Mouse (Mus musculus) urinary bladder, postnatal 14 days (tissue): ENCODE results near the gene Rsrc1.

Experiments used
- DNase-seq: peaks from one replicate; pipeline ENCODE4 v3.0.0; 2021; ENCODE audit warnings: low spot score

Rsrc1 gene

DNA sequence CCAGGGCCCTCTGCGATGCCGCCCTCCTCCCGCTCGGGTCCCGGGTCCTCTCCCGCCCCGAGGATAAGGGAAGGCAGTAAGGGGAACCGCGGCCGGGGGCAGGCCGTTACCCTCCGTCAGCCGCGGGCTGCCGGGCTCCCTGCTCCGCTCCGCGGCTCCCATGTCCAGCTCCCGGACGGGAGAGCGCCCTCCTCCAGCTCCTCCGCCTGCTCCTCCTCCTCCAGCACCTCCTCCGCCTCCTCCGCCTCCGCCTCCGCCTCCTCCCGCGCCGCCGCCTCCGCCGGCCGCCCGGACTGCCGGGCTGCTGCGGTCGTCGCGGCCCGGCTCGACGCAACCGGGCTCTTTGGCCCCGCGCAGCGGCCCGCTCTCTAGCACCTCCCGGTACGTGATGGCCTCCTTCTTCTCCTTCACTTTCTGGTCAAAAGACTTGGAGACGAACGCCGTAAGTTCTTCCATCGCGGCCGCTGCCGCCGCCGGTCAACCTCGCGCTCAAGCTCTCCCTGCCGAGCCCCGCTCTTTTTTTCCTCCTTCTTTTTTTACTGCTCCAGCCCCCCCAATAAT is at the start of gene Rsrc1:
Gene Rsrc1 (plus strand): TSS at position 290 of the 561 bp plus-strand sequence.
- DNase-seq, result peak; percentile 27

GRCm38 (mm10) chr3:66939675-66940074 is 41.5 kb upstream of the Rsrc1 start:
- no peak for DNase-seq

- no peak for DNase-seq
These were observed 26.1 kb upstream of the Rsrc1 start for GRCm38 (mm10) chr3:66955126-66955525.

- no peak for DNase-seq
These were observed 21.2 kb upstream of the Rsrc1 start for GRCm38 (mm10) chr3:66959972-66960371.

DNA sequence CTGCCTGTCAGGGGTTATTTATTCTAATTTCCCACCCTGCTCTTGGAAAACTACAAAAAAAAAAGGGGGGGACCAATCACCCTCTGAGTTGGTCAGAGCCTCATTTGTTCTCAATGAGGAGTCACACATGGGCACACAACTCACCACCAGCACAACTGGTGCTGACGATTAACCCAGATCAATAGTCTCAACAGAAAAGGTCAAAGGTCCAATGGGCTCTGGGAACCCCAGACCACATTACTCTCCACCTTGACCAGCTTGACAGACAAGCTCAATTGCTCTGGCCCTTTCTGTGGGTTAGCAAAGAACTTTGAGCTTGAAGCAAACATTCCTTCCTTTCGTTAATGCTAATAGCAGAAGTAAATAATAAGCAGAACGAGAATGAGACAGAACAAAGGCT is 16.3 kb upstream of the Rsrc1 start:
- no peak for DNase-seq

- no peak for DNase-seq
These were observed 13.7 kb upstream of the Rsrc1 start for GRCm38 (mm10) chr3:66967508-66967907.

GRCm38 (mm10) chr3:66970261-66970660 is 10.9 kb upstream of the Rsrc1 start:
- no peak for DNase-seq

- DNase-seq, result no peak
These were observed 10.4 kb upstream of the Rsrc1 start for GRCm38 (mm10) chr3:66970661-66971331.

DNA sequence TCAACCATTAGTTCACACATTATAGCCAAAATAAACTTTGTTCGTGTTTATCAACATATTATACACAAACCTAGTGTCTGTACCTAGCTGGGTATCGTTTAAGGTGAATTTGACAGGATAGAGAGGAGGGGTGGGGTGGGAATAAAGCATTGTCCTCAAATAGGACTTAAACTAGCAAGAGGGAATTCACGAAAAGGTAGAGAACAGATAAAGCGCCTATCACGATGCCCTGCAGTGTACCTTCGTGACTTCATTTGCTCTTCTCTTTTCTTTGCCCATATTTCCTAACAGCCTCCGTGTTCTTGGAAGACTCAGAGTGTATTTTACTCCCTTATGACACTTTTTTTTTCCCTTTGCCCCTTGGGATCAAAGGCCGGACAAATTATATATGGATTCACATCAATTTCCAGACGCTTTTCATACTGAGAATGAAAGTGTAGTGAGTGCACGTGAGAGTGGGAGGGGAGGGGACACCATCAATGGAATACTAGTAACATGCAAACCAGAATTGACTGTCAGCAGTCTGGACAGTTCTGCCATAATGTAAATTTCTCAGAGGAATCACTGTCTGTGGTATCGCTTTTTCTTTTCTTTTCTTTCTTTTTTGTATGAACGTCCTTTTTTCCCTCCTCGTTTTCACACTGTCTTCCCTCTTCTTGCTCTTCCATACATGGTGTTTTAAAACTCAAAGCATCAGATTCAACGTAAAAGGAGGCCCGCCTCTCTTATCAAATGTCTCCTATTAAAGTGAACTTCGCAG is 8.8 kb upstream of the Rsrc1 start:
- DNase-seq, result no peak

- peak; percentile 61 for DNase-seq
These were observed 7.7 kb upstream of the Rsrc1 start for GRCm38 (mm10) chr3:66973391-66973943.

GRCm38 (mm10) chr3:66974501-66974900 is 6.7 kb upstream of the Rsrc1 start:
- DNase-seq, result no peak

DNA sequence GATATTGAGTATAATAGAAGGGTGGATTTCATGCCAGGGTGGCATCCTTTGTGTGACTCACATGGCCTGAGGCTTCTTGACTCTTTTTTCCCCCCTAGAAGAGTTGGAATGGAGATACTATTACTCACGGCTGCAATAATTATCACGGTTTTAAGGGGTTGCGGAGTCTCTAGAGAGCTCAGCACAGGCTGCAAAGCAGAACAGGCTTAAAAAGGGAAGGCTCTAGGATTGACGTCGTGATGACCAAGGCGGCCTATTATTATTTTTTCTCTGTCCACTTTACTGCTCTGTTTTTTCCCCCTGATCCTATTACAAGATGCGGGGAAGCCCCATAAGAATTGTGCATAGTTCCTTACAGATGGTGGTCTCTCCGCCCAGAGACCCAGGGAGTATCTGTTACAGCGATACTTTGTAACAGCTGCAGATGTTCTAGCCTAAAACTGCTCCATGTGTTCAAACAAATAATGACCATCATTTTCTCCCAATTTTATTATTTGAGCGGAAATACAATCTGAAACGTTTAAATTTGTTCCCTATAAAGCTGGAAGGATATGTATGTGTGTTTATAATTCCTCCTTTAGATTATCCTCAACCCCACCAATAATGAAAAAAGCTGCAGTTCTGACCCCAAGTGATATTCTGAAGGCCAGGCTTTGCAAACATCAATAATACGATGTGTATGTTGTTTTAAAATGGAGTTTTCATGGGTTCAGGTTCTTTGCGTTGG is 4.1 kb upstream of the Rsrc1 start:
- DNase-seq, result no peak

GRCm38 (mm10) chr3:66977811-66978456 is 3.3 kb upstream of the Rsrc1 start:
- DNase-seq, result no peak

DNA sequence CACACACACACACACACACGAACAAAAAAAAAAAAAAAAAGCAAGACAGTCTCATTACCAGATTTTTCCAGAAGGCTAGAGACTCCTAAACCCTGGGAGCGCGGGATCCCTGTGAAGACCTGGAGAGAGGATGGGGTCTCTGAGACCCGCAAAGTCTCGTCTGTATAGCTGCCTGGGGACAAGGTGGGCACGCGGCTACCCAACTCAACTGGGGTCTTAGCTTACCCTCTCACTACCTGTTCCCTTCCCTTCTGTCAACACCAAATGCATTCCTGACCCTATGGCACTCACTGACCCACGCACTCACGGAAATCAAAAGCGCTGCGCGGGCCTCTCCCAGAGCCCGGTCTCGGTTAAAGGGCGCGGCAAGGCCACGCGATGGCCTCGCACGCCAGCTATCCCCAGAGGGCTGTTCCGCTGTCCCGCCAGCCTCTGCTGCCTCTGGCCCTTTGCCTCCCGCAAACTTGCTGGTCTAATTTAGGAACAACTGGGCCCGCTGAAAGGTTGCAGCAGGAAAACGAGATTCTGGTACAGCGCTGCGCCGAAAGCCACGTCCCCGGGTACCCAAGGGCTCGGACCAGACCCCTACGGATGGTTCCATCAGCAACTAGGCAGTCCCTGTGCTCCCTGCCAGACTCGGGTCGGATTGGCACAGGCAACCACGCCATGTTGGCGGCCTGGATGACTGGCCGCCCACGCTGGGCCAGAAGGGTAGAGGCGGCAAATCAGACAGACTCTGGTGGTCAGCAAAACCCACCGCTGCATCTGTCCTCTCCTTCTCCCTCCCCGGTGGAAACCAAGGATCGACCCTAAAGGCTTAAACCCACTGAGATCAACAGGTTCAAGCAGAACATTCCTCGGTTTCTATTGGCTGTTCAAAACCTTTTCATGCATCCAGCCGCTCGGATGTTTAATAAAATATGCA is 2.5 kb upstream of the Rsrc1 start:
- DNase-seq, result no peak

DNA sequence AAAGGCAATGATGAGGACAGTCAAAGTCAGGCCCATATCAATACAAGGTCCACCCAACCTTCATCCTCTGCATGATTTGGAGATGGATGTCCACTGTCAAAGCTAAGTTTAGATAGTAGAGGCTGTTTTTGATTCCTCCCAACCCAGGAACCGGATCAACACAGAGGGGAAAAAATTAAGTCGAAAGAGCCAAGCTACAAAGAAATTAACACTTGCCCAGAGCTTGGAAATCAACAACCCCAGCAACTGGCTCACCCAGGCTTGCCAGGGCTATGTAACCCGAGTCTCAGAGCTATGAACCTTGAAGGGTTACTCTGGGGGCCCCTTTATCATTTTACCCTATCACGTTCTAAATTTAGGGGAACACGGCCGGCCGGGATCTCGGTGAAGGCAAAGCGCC is 1.7 kb upstream of the Rsrc1 start:
- no peak for DNase-seq

DNA sequence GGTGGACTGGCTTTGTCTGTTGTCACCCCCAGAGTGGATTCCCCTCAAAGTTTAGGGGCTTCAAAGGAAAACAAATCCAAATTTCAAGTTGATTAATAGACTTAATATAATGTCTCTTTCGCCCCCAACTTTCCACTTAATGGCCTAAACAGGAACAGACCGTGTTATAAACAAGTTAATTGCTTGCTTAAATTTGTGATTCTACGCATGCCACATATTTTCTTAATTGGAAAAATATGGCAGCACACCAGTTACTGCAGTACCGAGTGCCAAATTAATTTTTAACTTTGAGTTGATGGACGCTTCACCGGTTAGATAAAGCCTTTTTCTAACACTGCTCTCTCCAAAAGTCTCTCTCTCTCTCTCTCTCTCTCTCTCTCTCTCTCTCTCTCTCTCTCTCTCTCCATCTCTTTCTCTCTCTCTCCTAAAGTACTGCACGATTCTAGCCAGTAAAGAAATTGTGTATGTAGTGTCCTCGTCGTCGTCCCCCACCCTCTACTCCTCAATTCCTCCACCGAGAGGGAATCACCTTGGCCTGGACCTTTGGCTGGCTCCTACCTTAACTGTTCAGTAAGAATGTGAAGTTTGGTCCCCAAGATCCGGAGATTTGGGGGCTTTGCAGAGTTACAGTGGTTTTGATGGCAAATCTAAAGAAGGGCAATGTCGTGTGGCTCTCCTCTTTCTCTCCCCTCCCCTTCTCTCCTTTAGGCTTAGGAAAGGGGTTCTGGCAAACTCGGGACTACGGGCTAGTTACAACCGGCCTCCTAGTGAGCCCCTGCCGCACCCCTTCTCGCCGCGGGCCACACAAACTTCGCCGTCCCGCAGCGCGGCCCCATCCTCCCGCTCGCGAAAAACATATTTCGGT is 847 bp upstream of the Rsrc1 start:
- no peak for DNase-seq

DNA sequence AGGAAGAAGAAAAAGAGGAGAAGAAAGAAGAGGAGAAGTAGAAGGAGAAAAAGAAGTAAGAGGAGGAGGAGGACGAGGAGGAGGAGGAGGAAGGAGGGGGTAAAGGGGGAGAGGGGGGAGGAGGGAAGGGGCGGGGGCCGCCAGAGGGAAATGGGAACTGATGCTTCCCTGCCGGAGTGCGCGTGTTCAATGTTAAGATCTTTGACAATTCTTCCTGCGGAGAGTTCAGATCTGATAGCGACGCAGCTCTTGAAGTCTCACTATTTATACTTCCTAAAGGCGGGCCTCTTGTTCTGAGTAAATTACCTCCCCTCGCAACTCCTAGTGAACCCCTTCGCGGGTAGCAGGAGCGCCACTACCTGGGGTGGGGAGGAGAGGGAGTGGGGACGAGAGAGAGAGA is 516 bp downstream of the Rsrc1 start, which contains the start of gene Shox2:
Gene Shox2 (minus strand): TSS at position 66 of the 400 bp plus-strand sequence.
- DNase-seq, result no peak

DNA sequence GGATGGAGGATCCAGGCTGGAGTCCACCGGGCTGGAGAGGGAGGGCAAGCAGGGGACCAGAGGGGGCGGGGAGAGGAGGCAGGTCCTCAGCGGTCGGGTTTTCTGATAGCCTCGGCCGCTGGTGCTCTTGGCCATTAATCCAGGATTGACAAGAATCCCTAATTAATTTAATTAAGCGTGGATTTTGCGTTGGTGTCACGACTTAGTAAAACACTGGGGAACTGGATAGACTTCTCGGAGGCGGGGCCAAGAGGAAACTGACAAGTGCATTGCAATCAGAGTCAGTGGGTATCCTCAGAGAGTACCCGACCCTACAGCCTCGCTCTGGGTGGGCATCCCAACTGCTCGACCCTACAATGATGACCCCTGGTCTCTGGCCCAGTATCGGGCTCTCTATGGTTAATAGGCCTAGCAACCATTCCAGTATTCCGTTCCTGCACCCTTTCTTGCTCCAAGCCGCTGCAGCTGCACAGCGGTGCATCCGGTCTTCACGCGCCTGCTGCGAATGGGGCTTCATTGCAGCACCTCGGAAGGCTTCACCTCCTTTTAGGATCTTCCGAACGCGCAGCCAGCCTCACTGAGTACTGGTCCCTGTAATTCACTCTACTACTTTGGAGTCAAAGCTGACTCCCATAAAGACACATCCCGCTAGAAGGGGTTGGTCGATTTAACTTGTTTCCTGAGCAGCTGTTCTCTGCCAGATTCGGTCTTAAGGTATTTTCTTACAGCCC is 1.2 kb downstream of the Rsrc1 start:
- no peak for DNase-seq

DNA sequence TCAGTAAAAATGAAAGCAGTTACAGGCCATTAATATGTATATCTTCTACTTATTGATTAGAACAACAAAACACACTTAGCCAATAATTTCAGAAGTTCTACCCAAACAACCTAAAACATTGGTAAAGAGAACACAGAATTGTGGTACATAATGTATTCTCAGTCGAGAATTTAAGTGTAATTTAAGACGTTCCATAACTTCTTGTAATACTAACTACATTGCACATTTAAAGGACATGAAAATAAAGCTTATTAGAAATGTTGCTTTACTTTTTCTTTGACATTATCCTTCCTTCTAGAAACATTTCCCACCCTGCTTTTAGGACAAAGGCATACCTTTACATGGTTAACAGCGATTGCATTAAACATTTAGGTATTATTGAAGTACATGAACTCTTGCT is 2.3 kb downstream of the Rsrc1 start:
- DNase-seq, result no peak
